Mouse (Mus musculus): ENCODE data around the gene Nfix.

Nfix gene

DNA sequence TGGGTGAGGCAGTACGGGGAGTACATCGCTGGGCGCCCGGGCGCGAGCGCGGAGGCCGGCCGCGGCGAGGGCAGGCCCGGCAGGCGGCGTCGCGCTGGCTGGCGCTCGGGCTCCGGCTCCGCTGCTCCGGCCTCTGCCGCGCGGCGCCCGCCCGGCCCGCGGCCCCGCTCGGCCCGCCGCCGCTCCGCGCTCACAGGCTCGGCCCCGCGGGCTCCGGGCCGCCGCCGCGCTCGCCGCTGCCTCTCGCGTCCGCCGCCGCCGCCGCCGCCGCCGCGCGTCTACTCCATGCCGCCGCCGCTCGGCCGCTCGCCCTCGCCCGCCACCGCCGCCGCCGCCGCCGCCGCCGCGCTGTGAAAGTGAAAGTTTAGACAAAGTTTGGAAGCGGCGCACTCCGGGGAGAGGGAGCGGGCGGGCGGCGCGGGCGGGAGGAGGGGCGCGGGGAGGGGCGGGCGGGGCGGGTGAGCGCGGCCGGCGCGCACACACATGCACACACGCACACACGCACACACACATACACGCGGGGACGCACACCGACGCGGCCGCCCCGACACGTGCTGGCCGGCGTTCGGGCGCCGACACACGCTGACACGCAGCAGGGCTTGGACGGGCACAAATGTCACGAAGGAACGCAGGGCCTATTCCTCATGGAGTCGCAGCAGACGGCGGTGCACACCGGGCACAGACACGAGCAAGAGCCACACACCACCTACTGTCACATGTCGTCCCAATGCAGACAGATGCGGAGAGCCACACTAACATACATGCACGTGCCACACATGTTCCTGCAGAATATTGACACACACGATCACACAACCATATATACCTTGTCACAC is at the start of gene Nfix:
Nfix (minus strand) TSS at position 346 of the 833 bp plus-strand sequence.
- no peak for DNase-seq (ENCODE audit: extremely low spot score, low read depth, low spot score)

DNA sequence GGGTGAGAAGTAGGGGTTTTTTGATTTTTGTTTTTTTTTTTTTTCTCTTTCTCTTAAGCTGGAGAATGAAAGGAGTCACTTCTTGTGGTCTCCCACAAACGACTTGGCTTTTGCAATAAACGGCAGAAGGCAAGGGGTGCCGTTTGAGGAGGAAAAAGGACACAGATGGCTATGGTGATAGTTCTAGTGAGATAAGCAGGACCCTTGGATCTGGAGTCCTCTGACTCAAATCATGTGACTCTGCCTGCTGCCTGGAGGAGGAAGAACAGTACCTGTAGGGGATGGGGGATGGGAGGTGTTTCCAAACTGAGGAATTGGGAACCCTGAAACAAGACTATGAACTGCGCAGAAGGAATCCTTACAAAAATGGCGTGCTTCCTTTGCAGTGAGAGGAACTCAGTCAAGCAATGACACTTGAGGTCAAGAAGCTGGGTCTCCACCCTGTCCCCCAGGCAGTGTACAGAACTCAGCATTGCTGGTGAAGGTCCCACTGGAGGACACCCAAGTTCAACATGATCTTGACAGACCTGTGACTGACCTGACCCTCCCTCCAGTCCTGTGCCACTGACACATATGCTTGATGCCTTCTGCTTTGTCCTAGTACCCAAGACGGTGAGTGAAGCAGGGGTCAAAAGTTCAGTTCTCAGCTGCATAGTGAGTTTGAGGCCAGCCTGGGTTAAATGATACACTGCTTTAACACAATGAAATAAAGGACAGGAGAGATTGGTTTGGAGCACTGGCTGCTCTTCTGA is 47.7 kb upstream of the Nfix start:
- no peak for DNase-seq (ENCODE audit: extremely low spot score, low read depth, low spot score)

DNA sequence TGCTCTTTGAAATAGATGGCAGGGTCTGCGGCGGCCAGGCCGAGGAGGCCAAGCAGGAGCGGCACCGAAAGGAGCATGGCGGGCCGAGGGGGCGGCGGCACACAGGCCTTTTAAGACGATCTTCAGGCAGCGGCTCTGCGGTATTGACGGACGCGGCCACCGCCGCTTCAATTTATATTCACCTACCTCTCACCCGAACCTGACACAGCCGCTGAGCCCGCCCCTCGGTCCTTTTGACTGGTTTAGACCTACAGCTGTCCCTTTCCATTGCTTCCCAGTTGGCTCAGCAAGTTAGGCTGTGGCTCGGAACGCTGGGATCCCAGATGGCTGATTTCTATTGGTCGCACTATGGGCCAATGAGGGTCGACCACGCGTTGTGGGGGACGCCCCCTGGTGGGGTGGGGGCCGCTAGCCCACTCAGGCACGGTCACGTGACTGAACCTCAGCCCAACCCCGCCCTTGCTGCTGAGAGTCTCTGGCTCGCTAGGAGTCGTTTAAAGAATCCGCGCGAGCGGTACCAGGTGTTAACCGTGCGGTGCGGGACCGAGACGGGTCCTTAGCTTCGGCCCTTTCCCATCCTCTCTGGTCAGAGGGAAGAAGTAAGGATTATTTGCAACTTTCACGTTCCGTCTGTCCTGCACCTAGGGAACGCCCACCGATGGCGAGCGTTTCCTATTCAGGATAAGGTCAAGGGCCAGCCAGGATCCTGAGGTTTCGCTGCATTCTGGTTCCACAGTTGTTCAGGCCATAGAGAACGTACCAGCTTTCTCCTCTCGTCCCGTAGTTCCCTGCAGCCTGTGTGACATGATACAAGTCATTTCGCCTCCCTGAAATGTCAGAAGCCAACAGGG is 46.8 kb upstream of the Nfix start, which contains the start of gene Calr:
Calr (minus strand) TSS at position 213 of the 851 bp plus-strand sequence.
- peak; percentile 98 for DNase-seq (ENCODE audit: extremely low spot score, low read depth, low spot score)

DNA sequence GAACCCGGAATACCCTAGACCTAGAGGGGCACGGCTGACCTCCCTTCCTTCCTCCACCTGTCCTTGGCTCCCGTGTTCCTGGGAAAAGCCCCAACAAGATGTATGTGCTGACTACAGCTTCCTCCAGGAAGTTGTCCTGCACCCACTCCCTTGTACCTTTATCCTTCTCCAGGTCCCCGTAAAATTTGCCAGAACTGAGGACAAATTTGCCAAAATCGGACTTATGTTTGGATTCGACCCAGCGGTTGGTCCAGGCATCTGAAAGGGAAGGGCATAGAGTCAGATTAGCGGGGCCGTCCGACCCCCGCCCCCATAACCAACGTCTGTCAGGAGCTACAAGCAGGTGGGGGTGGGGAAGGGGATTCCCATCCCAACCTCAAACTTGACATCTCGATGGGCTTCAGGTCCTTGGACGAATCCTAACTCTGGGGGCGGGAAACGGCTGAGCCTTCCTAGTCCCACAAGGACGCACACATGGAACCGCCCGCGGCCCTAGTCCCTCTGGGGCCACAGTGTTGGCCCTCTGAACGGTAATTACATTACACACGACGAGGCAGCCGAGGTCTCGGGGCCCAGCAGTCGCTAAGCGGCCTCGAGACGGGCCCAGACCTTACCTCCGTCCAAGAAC is 46.1 kb upstream of the Nfix start:
- no peak for DNase-seq (ENCODE audit: extremely low spot score, low read depth, low spot score)

DNA sequence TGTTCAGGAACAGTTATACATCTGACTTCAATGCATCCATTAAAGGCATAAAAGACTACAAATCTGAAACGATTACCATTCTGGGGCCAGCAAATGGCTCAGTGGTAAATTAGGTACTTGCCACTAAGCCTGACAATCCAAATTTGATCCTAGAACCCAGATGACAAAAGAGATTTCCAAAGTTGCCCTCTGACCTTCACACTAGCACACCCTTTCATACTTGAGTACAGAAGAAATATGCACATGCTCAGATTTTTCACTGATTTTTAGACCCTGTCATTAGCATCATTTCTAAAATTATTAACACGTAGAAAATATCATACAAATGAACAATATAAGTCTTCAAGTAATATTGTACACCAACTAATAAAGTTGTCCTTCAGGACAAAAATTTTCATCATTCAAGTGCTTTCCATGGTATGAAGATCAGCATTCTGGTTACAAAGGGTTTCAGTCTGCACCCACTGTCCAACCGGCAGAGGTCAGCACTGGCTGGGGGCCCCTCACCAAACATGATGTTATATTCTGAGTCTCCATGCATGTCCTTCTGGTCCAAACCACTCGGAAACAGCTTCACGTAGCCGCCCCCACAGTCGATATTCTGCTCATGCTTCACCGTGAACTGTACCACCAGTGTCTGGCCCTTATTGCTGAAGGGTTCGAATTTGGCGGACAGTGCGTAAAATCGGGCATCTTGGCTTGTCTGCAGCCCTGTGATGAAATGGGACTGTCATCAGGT is 45.4 kb upstream of the Nfix start:
- no peak for DNase-seq (ENCODE audit: extremely low spot score, low read depth, low spot score)

DNA sequence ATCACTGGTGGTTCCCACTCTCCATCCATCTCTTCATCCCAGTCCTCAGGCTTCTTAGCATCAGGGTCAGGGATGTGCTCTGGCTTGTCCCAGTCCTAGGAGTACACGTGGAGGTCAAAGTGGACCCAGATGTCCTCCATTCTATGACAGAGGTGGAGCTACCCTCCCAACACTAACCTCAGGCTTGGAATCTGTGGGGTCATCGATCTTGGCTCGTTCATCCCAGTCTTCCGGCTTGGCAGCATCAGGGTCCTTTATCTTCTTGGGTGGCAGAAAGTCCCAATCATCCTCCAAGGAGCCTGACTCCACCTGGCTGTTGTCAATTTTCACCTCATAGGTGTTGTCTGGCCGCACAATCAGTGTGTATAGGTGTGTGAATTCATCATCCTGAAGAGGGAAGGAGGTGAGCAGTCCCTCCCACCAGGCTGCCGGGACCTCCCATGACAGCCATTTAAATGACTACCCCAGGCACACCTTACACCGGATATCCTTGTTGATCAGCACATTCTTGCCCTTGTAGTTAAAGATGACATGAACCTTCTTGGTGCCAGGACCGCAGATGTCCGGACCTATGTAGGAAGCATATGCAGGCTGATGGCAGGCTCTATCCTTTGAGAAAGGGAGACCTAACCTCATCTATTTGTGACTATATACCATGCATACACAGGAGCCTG is 44.4 kb upstream of the Nfix start:
- DNase-seq (ENCODE audit: extremely low spot score, low read depth, low spot score), result no peak

DNA sequence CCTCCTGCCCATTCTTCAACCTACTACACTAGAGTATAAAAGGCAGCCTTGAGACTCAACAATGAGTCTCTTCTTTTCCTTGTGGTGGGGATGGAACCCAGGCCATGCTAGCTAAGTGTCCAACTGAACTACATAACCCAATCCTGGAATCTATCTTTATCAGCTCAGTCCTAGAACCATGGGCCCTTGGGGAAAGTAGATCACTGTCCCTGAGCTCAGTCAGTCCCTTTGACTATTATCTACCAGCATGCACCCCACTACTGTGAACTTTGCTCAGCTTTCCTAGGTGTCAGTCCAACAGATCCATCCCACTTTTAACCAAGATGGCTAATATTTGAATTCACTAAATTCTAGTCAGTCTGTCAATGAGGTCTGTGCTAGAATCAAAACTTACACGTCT is 41.4 kb upstream of the Nfix start:
- no peak for DNase-seq (ENCODE audit: extremely low spot score, low read depth, low spot score)

DNA sequence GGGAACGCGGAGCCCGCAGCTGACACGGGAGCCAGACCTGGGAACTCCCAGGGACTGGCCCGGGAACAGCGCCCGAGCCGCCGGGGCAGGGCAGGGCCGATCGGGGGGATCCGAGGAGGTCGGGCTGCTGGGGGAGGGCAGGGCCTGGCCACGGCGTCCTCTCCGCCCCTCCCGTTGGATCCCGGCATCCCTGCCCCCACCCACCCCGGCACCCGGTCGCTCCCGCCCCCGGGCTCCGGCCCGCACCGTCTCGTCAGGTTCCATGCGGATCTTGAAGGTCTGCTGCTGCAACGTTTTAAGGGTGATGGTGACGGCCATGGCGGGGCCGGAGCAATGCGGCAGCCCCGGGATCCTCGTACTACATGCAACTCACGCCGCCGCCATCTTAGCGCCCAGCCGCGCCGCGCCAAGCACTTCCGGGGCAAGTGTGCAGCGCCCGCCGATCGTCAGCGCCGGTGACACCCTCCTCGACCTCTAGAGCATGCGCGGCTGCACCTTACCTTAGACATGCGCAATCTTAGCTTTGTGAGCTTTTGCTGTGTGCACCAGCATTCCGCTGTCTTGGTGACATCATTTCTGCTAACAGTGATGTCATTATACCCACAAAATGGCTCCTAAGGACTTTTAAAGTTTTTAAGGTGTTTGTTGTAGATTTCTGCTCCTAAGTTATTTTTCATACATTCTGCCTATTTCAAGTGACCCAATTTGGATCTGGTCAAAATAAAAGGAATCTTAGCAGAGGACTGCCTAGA is 40.3 kb upstream of the Nfix start, which contains the start of gene Rad23a:
Rad23a (minus strand) TSS at position 418 of the 752 bp plus-strand sequence.
- DNase-seq (ENCODE audit: extremely low spot score, low read depth, low spot score), result peak; percentile 92

DNA sequence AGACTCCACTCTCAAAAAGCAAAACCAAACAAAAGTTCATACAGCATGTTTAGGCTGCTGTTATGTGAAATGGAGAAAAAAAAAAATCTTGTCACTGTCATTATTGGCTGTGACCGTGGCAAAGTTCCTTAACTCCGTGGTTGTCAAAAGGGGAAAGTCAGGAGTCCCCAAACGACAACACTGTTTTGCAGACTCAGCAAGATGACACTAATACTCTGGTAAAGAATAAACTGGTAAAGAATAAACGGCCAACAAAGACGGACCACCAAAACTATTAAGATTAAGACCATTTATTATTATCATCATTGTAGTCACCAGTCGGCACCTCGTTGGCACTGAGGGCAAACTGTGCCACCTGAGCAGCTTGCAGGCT is 39.7 kb upstream of the Nfix start:
- DNase-seq (ENCODE audit: extremely low spot score, low read depth, low spot score), result no peak

DNA sequence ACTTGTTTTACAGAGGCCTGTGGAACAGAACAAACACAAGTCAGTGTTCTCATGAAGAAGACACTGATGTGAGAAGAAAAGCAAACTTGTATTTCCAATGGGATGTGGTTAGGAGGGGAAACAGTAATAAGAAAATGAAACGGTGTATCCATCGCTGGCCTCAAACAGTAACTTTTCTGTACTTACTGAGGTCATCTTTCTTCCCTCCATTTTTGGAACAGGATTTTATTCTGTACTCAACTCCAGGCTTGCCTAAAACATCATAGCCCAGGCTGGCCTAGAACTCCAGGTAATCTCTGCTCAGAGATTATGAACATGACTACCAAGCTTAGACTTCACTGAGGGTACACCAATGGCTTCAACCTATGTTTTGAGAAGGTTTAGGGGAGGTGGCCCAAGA is 39.3 kb upstream of the Nfix start:
- DNase-seq (ENCODE audit: extremely low spot score, low read depth, low spot score), result no peak

DNA sequence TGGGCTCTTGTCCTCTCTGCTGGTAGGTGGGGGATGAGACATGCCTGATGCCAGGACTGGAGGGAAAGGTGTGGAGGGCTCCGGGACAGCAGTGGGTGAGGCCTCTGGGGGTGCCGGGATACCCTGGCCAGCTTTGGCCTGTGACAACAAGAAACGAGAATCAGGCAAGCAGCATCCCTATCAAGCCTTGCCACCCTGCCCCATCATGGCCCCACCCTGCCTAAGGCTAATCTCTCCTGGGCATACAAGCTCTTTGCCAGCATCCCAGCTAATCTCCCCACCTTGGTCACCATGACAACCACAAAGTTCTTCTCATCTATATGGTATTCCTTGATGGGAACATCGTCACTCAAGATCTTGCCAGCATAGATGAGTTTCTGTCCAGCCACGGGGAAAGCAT is 38.4 kb upstream of the Nfix start:
- DNase-seq (ENCODE audit: extremely low spot score, low read depth, low spot score), result no peak

DNA sequence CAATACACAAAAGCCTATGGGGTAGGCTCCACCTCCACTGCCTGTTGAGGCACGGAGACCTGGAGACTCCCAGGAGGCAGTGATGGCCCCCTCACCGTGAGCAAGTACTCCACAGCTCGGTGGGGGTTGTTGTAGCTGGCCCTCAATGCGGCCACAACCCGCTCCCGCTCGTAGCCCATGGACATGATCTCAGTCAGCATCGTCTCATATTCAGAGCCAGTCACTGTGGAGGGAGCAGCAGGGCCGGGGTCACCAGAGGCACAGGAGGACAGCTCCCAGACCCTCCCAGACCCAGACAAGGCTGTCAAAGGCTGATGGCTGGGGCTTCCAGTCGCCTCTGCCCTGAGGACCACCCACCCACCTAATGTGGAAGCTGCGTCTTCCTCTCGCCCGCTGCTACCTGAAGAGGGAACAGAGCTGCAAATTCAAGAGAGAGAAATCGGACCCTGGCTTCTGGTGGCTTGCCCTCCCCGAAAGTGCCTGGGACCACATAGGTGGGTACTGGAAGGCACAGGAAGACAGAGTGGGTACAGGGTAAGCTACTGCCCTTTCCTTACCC is 37.8 kb upstream of the Nfix start:
- no peak for DNase-seq (ENCODE audit: extremely low spot score, low read depth, low spot score)

DNA sequence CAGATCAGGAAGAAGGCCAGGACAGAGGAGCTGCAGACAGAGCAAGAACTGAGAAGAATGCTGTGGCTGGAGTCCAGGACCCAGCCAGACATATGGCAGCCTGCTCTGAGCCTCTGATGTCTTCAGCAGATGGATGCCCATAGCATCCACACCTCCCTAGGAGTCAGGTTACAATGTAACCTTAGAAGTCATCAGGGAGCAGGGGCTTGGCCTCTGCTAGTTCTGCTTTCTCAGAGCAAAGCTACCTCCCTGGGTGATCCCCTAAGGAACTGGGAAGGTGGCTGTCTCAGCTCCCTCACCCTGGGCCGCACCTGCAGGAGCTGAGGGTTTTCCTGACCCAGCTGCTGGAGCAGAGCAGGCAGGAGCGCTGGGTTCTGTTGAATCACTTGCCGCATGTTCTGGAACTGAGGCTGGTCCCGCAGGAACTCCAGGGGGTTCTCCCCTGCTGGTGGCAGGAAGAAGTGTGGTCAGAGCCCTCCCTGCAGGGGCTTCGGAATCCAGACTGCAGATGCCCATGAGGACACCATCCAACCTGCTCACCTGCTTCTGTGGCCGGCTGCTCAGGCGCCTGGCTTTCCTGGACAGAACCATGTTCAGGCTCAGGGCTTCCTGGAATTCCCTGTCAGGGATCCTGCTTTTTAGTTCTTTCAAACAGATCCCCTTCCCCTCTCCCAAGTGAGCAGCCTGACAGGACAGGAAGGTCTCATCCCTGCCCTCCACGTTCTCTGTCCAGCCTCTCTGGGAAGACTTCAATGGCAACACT is 37.2 kb upstream of the Nfix start:
- DNase-seq (ENCODE audit: extremely low spot score, low read depth, low spot score), result no peak

DNA sequence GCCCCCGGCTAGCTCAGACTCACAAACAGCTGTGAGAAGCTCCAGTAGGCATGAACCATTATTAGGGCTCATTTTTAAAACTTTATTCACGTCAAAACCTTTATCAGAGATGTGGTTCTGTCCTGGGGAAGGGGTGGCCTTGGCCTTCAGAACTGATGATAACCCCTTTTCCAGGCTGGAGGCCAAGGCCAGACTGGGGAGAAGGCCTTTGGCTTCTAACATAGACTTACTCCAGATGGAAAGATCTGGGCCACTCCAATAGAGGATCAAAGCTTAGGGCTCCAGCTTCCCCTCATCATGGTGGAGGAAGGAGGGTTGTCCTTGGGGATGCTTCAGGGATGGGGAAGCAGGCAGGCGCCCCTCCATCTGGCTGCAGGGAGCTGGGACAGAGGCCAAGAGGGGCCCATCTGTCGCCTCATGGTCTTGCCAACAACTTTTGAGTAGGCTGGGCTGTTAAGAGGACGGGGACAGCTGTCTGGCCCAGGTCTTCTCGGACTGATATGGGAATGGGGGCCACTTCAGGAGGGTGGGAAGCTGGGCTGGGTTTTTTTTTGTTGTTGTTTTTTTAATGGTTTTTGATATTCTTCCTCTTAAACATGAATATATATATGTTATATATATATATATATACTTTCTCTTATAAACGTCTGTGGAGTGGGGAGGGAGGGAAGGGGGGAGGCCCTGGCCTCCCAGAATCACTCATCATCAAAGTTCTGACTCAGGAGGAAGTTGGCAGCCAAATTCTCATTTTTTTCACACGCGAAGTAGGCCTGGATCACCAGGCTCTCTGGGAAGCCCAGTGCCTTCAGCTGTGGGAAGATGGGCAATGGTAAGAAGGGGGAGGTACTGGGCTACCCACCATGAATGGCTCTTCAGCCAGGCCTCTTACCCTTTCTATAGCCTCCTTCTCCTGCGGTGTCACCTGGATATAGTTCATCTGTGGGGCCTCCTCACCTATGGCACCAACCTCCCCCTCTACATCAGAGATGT is 35.0 kb upstream of the Nfix start:
- no peak for DNase-seq (ENCODE audit: extremely low spot score, low read depth, low spot score)

DNA sequence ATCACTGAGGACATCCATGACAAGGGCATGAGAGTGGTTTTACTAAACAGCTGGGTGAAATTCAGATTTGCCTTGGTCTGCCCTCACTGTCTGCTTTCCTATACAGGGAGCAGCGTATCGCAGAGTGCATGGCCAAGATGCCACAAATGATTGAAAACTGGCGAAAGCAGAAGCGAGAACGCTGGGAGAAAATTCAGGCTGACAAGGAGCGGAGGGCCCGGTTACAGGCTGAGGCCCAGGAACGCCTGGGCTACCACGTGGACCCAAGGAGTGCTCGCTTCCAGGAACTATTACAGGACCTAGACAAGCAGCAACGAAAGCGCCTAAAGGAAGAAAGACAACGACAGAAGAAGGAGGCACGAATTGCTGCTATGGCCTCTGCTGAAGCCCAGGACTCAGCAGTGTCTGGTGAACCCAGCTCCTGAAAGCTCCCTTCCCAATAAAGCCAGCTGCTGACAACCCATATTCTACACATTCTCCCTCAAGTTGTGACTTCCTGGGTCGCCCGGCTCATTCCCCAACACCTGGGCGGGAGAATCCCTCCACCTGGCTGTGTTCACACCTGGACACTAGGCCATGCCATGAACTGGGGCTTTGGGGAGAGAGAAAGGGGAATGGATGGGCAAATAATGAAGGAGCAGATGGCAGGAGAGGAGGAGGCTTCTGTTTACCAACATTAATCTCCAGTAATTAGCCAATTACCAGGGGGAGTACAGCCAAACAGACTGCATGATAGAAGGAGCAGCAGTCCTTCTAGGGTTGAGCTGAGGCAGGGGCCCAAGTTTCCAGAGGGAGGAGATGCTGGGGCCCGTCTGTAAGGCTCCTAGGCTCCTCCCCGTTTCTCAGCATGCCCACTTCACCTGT is 34.1 kb upstream of the Nfix start:
- DNase-seq (ENCODE audit: extremely low spot score, low read depth, low spot score), result no peak

Measured in hindlimb bud, embryonic 11.5 days (tissue).